Mouse (Mus musculus): ENCODE measurements around the gene Gm13693.
"Not testable (repeated sequence)": the region's sequence is repeated elsewhere in the genome, so short reads cannot be mapped to it uniquely, and the experiment has no call there.

DNA sequence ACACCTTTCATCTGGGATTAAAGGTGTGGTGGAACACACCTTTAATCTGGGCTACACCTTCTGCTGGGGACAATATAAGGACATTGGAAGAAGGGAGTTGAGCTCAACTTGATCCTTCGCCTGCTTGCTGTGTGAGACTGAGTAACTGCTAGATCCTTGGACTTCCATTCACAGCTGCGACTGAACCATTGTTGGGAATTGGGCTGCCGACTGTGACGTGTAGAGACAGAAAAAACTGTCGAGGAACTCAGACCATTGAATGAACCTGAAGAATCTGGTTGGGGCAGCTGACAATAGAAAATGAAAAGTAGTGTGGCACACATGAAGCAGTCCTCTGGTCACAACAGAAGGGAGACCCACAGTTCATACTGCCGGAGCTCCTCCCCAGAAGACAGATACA lies 28.9 kb downstream of the Gm13693 start, which contains the start of gene Gm13691:
- not testable (repeated sequence) for TF ChIP-seq CTCF (IDR thresholded peaks at IDR 0.05; ENCODE audit: low read depth); EP300 (optimal IDR thresholded peaks at IDR 0.05)
